Mouse (Mus musculus) layer of hippocampus, adult 2 months (tissue): ENCODE data around the gene Btbd8. TPM values are rescaled to one million over a fixed set of nuclear protein-coding genes. Genes with fewer than 3 reads are reported as not detected.

Source experiments
- DNase-seq, 2 experiments: peaks; one replicate each; pipeline ENCODE4 v3.0.0; 2022; ENCODE audit warnings: low spot score in 2 of 2
- H3K27ac ChIP-seq: fragments of 200-600 bp; 2 replicates; pipeline ENCODE4 v1.8.1; 2022
- H3K4me3 ChIP-seq: fragments of 200-600 bp; 2 replicates; pipeline ENCODE4 v1.8.1; 2022; ENCODE audit warnings: mild to moderate bottlenecking
- CTCF ChIP-seq: fragments of 200-600 bp; conservative IDR thresholded peaks from 2 replicates; pipeline ENCODE4 v1.8.1; 2022; ENCODE audit warnings: antibody characterized with exemption, mild to moderate bottlenecking, moderate library complexity
- total RNA-seq, 2 experiments: library from RNA; stranded (reverse); gene quantifications; 2 replicates each; pipeline ENCODE4 v1.2.3; 2021

Btbd8 gene
- total RNA-seq, 2 experiments from 2014 or later, result 105 to 114 TPM

- H3K4me3 ChIP-seq, result no peak overlapping the region
- no peak overlapping the region for H3K27ac ChIP-seq
- TF ChIP-seq CTCF, result no peak
- no peak for DNase-seq
These were observed 72.7 kb downstream of the Btbd8 start for GRCm38 (mm10) chr5:107510503-107510902.

- TF ChIP-seq CTCF, result no peak
- H3K4me3 ChIP-seq, result no peak overlapping the region
- no peak for DNase-seq
- H3K27ac ChIP-seq, result no peak overlapping the region
These were observed 73.5 kb downstream of the Btbd8 start for GRCm38 (mm10) chr5:107511326-107511725.

GRCm38 (mm10) chr5:107513583-107513982 is 75.8 kb downstream of the Btbd8 start:
- Histone ChIP-seq H3K4me3 (no peak overlapping the region), H3K27ac (no peak overlapping the region)
- peak; percentile 76 for TF ChIP-seq CTCF
- DNase-seq, result no peak

GRCm38 (mm10) chr5:107515453-107515852 is 77.7 kb downstream of the Btbd8 start:
- H3K27ac ChIP-seq, result no peak overlapping the region
- no peak for DNase-seq
- H3K4me3 ChIP-seq, result no peak overlapping the region
- no peak for TF ChIP-seq CTCF

- DNase-seq, result no peak
- H3K4me3 ChIP-seq, result no peak overlapping the region
- no peak for TF ChIP-seq CTCF
- no peak overlapping the region for H3K27ac ChIP-seq
These were observed 78.3 kb downstream of the Btbd8 start for GRCm38 (mm10) chr5:107516087-107516486.

GRCm38 (mm10) chr5:107518602-107519001 is 80.8 kb downstream of the Btbd8 start:
- no peak for DNase-seq
- Histone ChIP-seq H3K27ac (no peak overlapping the region; the same call in 1 of the 2 replicates), H3K4me3 (no peak overlapping the region)
- TF ChIP-seq CTCF, result no peak

- H3K4me3 ChIP-seq, result no peak overlapping the region
- no peak for TF ChIP-seq CTCF
- DNase-seq, result no peak
- peak overlapping the region; percentile 14; the same call in 1 of the 2 replicates for H3K27ac ChIP-seq
These were observed 83.6 kb downstream of the Btbd8 start for GRCm38 (mm10) chr5:107521386-107521785.

- no peak for TF ChIP-seq CTCF
- peak overlapping the region; percentile 14; the same call in 1 of the 2 replicates for H3K27ac ChIP-seq
- H3K4me3 ChIP-seq, result no peak overlapping the region
- DNase-seq, result no peak
These were observed 84.1 kb downstream of the Btbd8 start for GRCm38 (mm10) chr5:107521897-107522296.

GRCm38 (mm10) chr5:107524281-107524680 is 86.5 kb downstream of the Btbd8 start:
- no peak overlapping the region for H3K27ac ChIP-seq
- peak; percentile 36 for TF ChIP-seq CTCF
- H3K4me3 ChIP-seq, result no peak overlapping the region
- peak; percentile 27 to 40 for DNase-seq

- Histone ChIP-seq H3K27ac (no peak overlapping the region), H3K4me3 (no peak overlapping the region)
- TF ChIP-seq CTCF, result no peak
- DNase-seq, result no peak
These were observed 91.1 kb downstream of the Btbd8 start for GRCm38 (mm10) chr5:107528856-107529255.

GRCm38 (mm10) chr5:107533590-107533989 is 95.8 kb downstream of the Btbd8 start:
- DNase-seq, result no peak
- Histone ChIP-seq H3K4me3 (no peak overlapping the region), H3K27ac (no peak overlapping the region)
- TF ChIP-seq CTCF, result no peak

GRCm38 (mm10) chr5:107534581-107534980 is 96.8 kb downstream of the Btbd8 start, which contains the start of gene 1700028K03Rik:
Gene 1700028K03Rik (plus strand): TSS chr5:107534709.
- no peak for TF ChIP-seq CTCF
- DNase-seq, result no peak
- Histone ChIP-seq H3K27ac (no peak within 1 kb of the TSS), H3K4me3 (no peak within 1 kb of the TSS)

- Histone ChIP-seq H3K27ac (peak overlapping the region; percentile 29; the same call in 1 of the 2 replicates), H3K4me3 (no peak overlapping the region)
- no peak for DNase-seq
- no peak for TF ChIP-seq CTCF
These were observed 103.9 kb downstream of the Btbd8 start for GRCm38 (mm10) chr5:107541696-107542095.

- no peak for TF ChIP-seq CTCF
- DNase-seq, result no peak
- Histone ChIP-seq H3K4me3 (no peak overlapping the region), H3K27ac (no peak overlapping the region)
These were observed 108.1 kb downstream of the Btbd8 start for GRCm38 (mm10) chr5:107545927-107546326.

- H3K27ac ChIP-seq, result no peak overlapping the region
- no peak for TF ChIP-seq CTCF
- DNase-seq, result no peak
- H3K4me3 ChIP-seq, result no peak overlapping the region
These were observed 110.2 kb downstream of the Btbd8 start for GRCm38 (mm10) chr5:107547955-107548354.
